Mouse (Mus musculus): Measurements from ENCODE around the gene Itpa.
"Not testable (repeated sequence)": the region's sequence is repeated elsewhere in the genome, so short reads cannot be mapped to it uniquely, and the experiment has no call there.

The Itpa gene

GRCm38 (mm10) chr2:130667559-130667958 lies at the start of gene Itpa:
Itpa (plus strand) TSS chr2:130667610.
- DNase-seq (ENCODE audit: low spot score in 2 of 2) = peak; percentile 80 to 86

DNA sequence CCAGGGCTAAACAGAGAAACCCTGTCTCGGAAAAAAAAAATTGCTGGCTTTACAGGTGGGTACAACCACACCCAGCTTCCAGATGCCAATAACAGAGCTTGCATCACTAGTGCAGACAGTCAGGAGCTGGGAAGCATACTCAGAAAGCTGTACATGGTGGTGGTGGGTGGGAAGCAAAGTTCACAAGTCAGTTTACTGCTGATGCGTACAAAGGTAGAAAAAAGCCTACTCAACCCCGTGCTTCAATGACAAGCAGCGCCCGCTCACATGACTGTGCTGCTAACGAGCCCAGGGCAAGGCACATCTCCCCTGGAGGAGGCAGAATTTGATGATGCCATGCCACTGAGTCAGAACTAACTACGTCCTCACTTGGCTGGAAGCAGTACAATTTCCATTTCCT lies 48.4 kb upstream of the Itpa start:
- no peak for DNase-seq (ENCODE audit: low spot score in 2 of 2)

GRCm38 (mm10) chr2:130628424-130628823 lies 39.0 kb upstream of the Itpa start:
- DNase-seq (ENCODE audit: low spot score in 2 of 2) = no peak

DNA sequence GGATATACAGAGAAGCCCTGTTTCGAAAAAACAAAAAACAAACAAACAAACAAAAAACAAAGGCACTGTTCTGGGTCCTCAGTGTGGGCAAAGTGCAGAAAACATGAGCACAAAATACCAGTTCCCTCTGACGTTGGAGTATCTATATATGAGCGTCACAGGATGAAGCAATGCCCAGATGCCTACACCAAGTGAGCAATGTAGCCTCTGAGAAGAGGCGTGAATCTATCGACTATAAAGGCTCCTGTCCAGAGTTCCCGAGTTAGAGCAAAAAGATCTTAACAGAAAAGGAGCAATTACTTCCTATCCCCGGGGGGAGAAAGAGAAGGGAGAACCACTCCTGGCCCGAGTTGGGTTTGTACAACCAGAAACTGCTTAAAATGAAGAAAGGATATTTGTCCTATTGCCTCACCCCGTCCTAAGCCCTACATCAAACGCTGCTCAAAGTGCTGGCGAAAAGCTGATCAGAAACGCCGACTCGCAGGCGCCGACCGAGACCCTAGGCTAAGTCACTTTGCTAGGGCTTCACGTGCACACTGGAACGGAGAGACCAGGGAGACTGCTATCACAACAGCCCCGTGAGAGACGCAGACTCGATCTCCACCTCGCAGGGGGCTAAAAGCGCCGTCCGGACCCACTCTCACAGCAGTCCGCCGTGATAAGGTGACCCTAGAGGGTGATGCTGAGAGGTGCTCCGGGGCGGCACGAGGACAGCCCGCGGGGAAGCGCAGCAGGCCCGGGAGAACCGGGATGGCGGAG lies 38.2 kb upstream of the Itpa start:
- no peak for DNase-seq (ENCODE audit: low spot score in 2 of 2)

DNA sequence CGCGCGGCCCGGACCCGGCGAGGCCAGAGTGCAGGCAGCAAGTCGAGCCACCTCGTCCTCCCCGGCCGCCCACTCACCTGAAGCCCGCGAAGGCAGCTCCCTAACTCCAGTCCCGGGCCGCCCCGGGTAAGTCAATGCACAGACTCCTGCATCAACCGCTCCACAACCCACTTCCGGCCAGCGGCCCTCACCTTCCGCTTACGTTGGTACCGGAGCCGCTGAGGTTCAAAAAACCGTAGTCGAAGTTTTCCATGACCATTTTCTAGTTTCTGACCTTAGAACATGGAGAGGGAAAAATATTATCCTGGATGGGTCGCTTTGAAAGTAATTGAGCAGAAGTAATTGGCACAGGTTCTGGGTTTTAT lies 37.6 kb upstream of the Itpa start, which contains the start of the genes Fastkd5 and Ubox5:
TSS of gene Fastkd5 (minus strand) at position 189 of the 365 bp plus-strand sequence.
TSS of gene Ubox5 (minus strand) at position 200 of the 365 bp plus-strand sequence.
- DNase-seq (ENCODE audit: low spot score in 2 of 2) = peak; percentile 84 to 86

DNA sequence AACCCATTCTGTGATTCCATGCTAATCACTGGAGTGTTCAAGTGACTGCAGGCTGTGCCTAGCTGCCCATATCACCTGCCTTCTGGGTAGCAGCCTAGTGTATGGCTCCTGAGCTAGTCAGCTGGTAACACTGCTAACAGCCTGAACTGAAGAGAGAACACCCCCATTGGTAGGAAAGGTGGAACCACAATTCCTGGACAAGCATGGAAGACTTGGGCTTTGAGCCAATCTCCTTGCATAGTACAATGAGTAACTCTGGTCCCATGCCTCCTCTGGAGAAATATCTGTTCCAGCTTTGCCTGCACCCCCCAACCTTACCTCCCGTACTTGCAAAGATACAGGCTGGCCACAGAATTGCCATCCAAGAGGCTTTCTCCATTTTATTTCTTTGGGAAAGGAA lies 35.0 kb upstream of the Itpa start:
- DNase-seq (ENCODE audit: low spot score in 2 of 2) = no peak

DNA sequence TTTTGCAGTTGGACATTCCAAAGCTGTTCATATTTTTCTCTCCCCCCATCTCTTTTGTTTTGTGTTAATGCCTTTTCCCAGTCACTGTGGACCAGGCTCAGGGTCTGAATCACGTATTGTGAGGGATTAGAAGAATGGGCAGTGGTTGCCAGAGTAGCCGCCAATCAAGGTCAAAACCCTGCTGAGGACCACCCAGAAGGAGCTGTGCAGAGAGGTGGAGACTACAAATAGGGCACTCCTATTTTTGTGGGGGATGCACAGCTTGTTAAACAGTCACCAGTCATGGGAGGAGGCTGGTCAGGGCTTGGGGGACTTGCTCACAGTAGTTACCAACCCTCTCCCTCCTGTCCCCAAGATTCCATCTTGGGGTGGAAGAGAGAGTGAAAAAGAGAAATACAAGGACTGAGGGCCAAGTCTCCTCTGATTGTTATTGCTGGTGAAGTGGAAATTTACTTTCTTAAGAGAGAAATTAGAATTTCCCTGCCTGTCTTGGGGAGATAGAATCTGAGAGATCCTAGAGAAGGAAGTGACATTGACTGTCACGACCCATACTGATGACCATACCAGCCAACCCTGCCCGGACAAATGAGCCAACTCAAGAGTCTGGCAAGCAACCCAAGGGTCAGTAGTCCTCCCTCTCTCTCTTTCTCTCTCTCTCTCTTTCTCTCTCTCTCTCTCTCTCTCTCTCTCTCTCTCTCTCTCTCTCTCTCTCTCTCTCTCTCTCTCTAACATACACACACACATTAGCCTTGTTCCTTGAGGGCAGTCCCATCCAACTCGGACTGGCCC lies 34.3 kb upstream of the Itpa start:
- no peak for DNase-seq (ENCODE audit: low spot score in 2 of 2)

DNA sequence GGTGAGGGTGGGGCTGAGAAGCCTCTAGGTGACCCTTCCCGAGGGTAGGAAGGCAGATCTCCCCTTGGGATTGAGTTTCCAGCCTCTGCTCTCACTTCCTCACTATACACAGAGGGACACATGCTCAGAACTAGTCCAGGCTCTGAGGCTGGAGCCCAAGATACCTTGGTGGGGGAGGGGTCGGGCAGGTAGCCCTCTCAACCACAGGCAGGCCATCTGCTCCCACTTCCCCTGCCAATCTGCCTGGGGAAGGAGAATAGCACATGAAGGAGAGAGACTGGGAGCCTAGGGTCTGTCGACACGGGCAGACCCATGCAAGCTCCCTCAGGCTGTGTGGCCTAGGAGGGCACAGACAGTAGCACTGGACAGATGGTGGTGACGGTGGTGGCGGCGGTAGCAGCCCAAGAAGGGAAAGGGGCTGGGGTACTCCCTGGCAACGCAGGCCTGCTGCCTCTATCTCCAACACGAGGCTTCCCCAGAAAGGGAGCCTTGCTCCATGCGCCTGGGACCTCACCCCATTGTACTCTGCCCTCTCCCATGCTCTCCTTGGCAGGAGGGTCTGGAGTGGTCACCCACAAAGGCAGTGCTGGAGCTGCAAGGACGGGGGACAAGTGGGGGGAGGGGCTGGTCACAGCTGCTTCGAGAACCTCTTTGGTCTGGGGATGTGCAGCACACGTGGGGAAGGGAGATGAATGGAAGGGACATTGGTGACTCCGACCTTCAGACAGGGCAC lies 33.2 kb upstream of the Itpa start:
- no peak for DNase-seq (ENCODE audit: low spot score in 2 of 2)

- no peak for DNase-seq (ENCODE audit: low spot score in 2 of 2)
Observed at GRCm38 (mm10) chr2:130634739-130635411, 32.5 kb upstream of the Itpa start.

- DNase-seq (ENCODE audit: low spot score in 2 of 2) = no peak
Observed at GRCm38 (mm10) chr2:130635847-130636246, 31.6 kb upstream of the Itpa start.

DNA sequence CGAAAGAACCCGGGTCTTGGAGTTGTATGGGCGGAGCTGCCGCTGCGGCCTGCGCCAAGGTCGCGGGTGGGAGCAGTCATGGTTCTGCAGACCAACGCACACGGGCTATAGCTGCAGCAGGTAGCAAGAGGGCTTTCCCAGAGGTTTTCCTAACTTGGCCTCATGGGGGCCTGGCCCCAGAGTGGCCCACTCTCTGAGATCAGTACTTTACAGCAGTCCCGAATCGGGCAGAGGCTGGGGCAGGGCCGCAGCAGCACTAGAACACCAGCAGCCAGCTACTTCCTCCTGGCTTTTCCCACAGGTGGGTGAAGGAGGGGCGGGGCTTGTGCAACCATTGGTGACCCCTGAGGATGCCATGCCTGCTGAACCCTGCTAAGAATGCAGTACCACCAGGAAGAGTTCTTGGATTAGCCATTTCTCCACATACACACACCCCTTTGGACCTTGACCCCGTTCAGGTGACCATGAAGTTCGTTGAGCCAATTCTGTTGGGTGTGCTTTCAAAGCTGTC lies 29.3 kb upstream of the Itpa start:
- DNase-seq (ENCODE audit: low spot score in 2 of 2) = no peak

DNA sequence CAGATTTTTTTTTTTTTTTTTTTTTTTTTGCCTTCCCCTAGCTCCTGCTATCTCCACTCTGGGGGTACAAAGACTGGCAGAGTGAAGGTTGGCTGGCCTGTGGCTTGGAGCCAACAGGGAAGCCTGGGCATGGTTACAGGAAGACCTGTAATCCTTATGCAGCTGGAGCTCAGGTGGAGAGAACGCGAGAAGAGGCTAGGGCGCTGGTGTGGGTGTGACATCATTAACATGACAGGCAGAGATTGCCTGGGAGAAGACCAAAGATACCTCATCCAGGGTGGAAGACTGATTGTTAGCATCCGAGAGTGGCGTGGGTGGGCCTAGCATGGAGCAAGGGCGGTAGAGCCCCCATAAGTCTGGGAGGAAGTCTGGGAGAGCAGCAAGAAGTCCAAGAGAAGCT lies 28.1 kb upstream of the Itpa start:
- DNase-seq (ENCODE audit: low spot score in 2 of 2) = no peak

- DNase-seq (ENCODE audit: low spot score in 2 of 2) = no peak
Observed at GRCm38 (mm10) chr2:130641351-130642025, 25.9 kb upstream of the Itpa start.

- DNase-seq (ENCODE audit: low spot score in 2 of 2) = peak in 1 of 2 experiments; percentile 50
Observed at GRCm38 (mm10) chr2:130642197-130642660, 25.2 kb upstream of the Itpa start.

GRCm38 (mm10) chr2:130642684-130643369 lies 24.6 kb upstream of the Itpa start, which contains the start of gene Lzts3:
Lzts3 (minus strand) TSS chr2:130642803.
- peak; percentile 83 to 85 for DNase-seq (ENCODE audit: low spot score in 2 of 2)

DNA sequence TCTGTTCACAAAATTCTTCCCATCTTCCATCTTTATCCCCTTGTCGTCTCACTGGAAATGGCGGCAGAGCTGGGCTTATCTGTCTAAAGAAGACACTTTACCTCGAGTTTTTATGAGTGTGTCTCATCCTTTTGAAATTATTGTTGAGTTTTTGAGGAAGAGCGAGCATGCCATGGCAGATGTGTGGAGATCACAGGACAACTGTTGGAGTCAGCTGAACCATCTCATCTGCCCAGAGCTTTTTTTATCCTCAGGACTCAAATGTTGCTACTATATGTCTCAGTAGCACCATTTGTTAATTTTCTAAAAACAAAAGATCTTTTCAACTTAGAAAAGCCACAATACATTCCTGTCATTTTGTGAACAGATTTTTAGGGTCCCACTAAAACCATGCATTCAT lies 22.2 kb upstream of the Itpa start:
- no peak for DNase-seq (ENCODE audit: low spot score in 2 of 2)

DNA sequence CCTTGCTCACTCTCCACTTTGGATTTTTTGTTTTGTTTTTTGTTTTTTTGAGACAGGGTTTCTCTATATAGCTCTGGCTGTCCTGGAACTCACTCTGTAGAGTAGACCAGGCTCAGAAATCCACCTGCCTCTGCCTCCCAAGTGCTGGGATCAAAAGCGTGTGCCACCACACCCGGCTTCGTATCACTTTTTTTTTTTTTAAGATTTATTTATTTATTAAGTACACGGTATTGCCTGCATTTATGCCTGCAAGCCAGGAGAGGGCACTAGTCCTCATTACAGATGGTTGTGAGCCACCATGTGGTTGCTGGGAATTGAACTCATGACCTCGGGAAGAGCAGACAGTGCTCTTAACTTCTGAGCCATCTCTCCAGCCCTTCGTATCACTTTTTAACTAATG lies 18.4 kb upstream of the Itpa start:
- not testable (repeated sequence) for DNase-seq (ENCODE audit: low spot score in 2 of 2)

- peak in 1 of 2 experiments; percentile 78 for DNase-seq (ENCODE audit: low spot score in 2 of 2)
Observed at GRCm38 (mm10) chr2:130653303-130653702, 14.1 kb upstream of the Itpa start.

- no peak for DNase-seq (ENCODE audit: low spot score in 2 of 2)
Observed at GRCm38 (mm10) chr2:130653760-130654159, 13.7 kb upstream of the Itpa start.

Data from right cerebral cortex, postnatal 36 days (tissue).